ENCODE assay signal across 10 mouse cellular contexts in the genomic region with DNA sequence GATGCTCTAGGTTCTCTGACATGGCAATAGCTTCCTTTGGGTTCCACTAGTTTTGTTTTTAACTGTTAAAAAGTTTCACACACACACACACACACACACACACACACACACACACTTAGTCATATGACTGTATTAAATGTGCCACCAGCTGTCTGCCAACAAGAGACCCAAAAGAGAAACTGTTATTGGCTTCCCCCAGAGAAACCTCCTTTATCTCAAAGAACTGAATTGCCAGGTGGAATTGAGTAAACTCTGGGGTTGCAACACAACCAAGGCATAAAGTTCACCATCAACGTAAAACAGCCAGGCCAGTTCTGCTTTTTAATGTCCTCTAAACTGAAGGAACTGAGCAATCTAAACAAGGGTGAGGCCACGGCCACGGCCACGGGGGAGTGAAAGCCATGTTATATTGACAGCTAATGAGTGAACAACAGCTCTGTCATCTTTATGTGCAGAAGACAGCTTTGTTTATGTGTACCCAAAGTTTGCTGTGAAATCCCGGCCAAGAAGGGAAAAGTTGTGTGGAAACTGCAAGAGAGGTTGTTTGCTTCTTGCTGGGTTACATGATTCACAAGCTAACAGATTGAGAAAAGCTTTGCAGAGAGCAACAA.
DNase-seq lines count a peak whose midpoint lies in the region; ATAC-seq lines count a peak whose summit lies in the region.
"Had no signal": no experiment of that assay in that cellular context is flagged by ENCODE, and none has a peak within 500 bp of the region (broad histone marks: within the 10 kb centered on the region; RNA-seq: fewer than 3 reads in every experiment).

No protein-coding gene starts in this region.

- H3K36me3 ChIP-seq in limb, embryonic 13.5 days: no peaks in the 10 kb centered on the region
- no peaks in the 10 kb centered on the region for H3K36me3 ChIP-seq in limb, embryonic 10.5 days
- H3K36me3 ChIP-seq in embryonic facial prominence, embryonic 14.5 days (ENCODE audit: control insufficient read depth, insufficient read depth, low read length): no peaks in the 10 kb centered on the region
- H3K36me3 ChIP-seq in limb, embryonic 15.5 days: no peaks in the 10 kb centered on the region
- H3K36me3 ChIP-seq: limb, embryonic 12.5 days had no signal

- no peak overlapping the region for H3K4me2 ChIP-seq in limb, embryonic 13.5 days (replicated peaks)
- H3K4me2 ChIP-seq in embryonic facial prominence, embryonic 14.5 days (ENCODE audit: low read depth, low read length): no peak overlapping the region
- H3K4me2 ChIP-seq in limb, embryonic 15.5 days: no peak overlapping the region
- H3K4me2 ChIP-seq: limb, embryonic 12.5 days had no signal

- ATAC-seq in limb, embryonic 13.5 days (ENCODE audit: low FRiP score, low read depth): no peak
- no peak for ATAC-seq in embryonic facial prominence, embryonic 14.5 days (ENCODE audit: low read depth)
- no peak for ATAC-seq in limb, embryonic 15.5 days (ENCODE audit: insufficient number of reproducible peaks, low FRiP score, low TSS enrichment, low read depth)

- no peaks in the 10 kb centered on the region for H3K27me3 ChIP-seq in limb, embryonic 13.5 days
- H3K27me3 ChIP-seq in limb, embryonic 10.5 days (ENCODE audit: low read depth, poor library complexity, severe bottlenecking): no peaks in the 10 kb centered on the region
- H3K27me3 ChIP-seq in embryonic facial prominence, embryonic 14.5 days (replicated peaks; ENCODE audit: control insufficient read depth, insufficient read depth, low read length): no peaks in the 10 kb centered on the region
- H3K27me3 ChIP-seq in limb, embryonic 15.5 days: no peaks in the 10 kb centered on the region
- H3K27me3 ChIP-seq: limb, embryonic 12.5 days; Patski had no signal

- H3K27ac ChIP-seq in limb, embryonic 13.5 days: peak overlapping the region; percentile 22; the same call in 1 of the 2 replicates
- H3K27ac ChIP-seq in limb, embryonic 10.5 days: no peak overlapping the region
- 0 out of 2 replicates have a peak overlapping the region, but pooled peaks have one; percentile 6 for H3K27ac ChIP-seq in embryonic facial prominence, embryonic 14.5 days (replicated peaks; ENCODE audit: low read depth, low read length)
- H3K27ac ChIP-seq in limb, embryonic 15.5 days: peak overlapping the region; percentile 59
- H3K27ac ChIP-seq: limb, embryonic 12.5 days had no signal

- no peak overlapping the region for H3K4me3 ChIP-seq in limb, embryonic 13.5 days
- no peak overlapping the region for H3K4me3 ChIP-seq in limb, embryonic 10.5 days
- H3K4me3 ChIP-seq in embryonic facial prominence, embryonic 14.5 days (ENCODE audit: low read depth, low read length): no peak overlapping the region
- no peak overlapping the region for H3K4me3 ChIP-seq in limb, embryonic 15.5 days
- H3K4me3 ChIP-seq: limb, embryonic 12.5 days had no signal

- no peaks in the 10 kb centered on the region for H3K9me3 ChIP-seq in limb, embryonic 13.5 days
- H3K9me3 ChIP-seq in limb, embryonic 10.5 days (replicated peaks): no peaks in the 10 kb centered on the region
- no peaks in the 10 kb centered on the region for H3K9me3 ChIP-seq in embryonic facial prominence, embryonic 14.5 days (ENCODE audit: control insufficient read depth, low read length)
- no peaks in the 10 kb centered on the region for H3K9me3 ChIP-seq in limb, embryonic 15.5 days
- H3K9me3 ChIP-seq: limb, embryonic 12.5 days had no signal

- no peak overlapping the region for H3K9ac ChIP-seq in limb, embryonic 13.5 days
- no peak overlapping the region for H3K9ac ChIP-seq in embryonic facial prominence, embryonic 14.5 days (ENCODE audit: low read depth, low read length)
- no peak overlapping the region for H3K9ac ChIP-seq in limb, embryonic 15.5 days
- H3K9ac ChIP-seq: limb, embryonic 12.5 days had no signal

- peaks cover 32% of the 10 kb centered on the region for H3K4me1 ChIP-seq in limb, embryonic 13.5 days
- peaks cover 5% of the 10 kb centered on the region; the same call in 1 of the 2 replicates for H3K4me1 ChIP-seq in limb, embryonic 10.5 days
- peaks cover 16% of the 10 kb centered on the region for H3K4me1 ChIP-seq in embryonic facial prominence, embryonic 14.5 days (ENCODE audit: control insufficient read depth, insufficient read depth, low read length)
- peaks cover 23% of the 10 kb centered on the region for H3K4me1 ChIP-seq in limb, embryonic 15.5 days

- 36% methylated on average over 5 of the region's 5 CpGs for WGBS in limb, embryonic 13.5 days
- WGBS in limb, embryonic 10.5 days: 58% methylated on average over 5 of the region's 5 CpGs
- WGBS in embryonic facial prominence, embryonic 14.5 days: 66% methylated on average over 5 of the region's 5 CpGs
- 31% methylated on average over 5 of the region's 5 CpGs for WGBS in limb, embryonic 15.5 days

- DNase-seq in limb, embryonic 10.5 days (ENCODE audit: low spot score): no peak
- no peak for DNase-seq in embryonic facial prominence, embryonic 14.5 days (ENCODE audit: low spot score)
- DNase-seq in naive thymus-derived CD4-positive, alpha-beta T cell, adult 2 months (ENCODE audit: low read depth): peak; percentile 58
- DNase-seq in layer of hippocampus, postnatal 14 days (ENCODE audit: low spot score in 2 of 2): no peak
- DNase-seq in testis, postnatal 10 days (ENCODE audit: low spot score): no peak
- no peak for DNase-seq in frontal cortex, adult 2 months (ENCODE audit: extremely low spot score in 1 of 2, low spot score in 1 of 2)
